Mouse (Mus musculus) kidney, embryonic 15.5 days (tissue): ENCODE data around the gene Faim. TPM values are rescaled to one million over a fixed set of nuclear protein-coding genes. Genes with fewer than 3 reads are reported as not detected.
A peak's percentile ranks its signal among the peaks of the same experiment; 100 is the strongest.

Source experiments
- ATAC-seq: fragments of 200-750 bp; cut with Nextera tagmentation; replicated peaks from 2 replicates; pipeline ENCODE4 v1.8.0; 2017; ENCODE audit warnings: moderate TSS enrichment; ENCODE audit not compliant: low FRiP score
- H3K27ac ChIP-seq: fragments of 300-500 bp; sonication (generic); 2 replicates; pipeline ENCODE4 v1.5.1; 2015; ENCODE audit warnings: mild to moderate bottlenecking, inconsistent platforms
- H3K27me3 ChIP-seq: fragments of 300-500 bp; sonication (generic); 2 replicates; pipeline ENCODE4 v1.6.1; 2015; ENCODE audit warnings: inconsistent platforms
- H3K36me3 ChIP-seq: fragments of 300-500 bp; sonication (generic); 2 replicates; pipeline ENCODE4 v1.6.1; 2015; ENCODE audit warnings: inconsistent platforms
- H3K4me1 ChIP-seq: fragments of 300-500 bp; sonication (generic); 2 replicates; pipeline ENCODE4 v1.6.1; 2015; ENCODE audit warnings: inconsistent platforms
- H3K4me2 ChIP-seq: fragments of 300-500 bp; sonication (generic); 2 replicates; pipeline ENCODE4 v1.6.1; 2015; ENCODE audit warnings: moderate library complexity, mild to moderate bottlenecking, inconsistent platforms
- H3K4me3 ChIP-seq: fragments of 300-500 bp; sonication (generic); replicated peaks from 2 replicates; pipeline ENCODE4 v1.5.1; 2015; ENCODE audit warnings: mild to moderate bottlenecking, inconsistent platforms
- H3K9ac ChIP-seq: fragments of 300-500 bp; sonication (generic); 2 replicates; pipeline ENCODE4 v1.6.1; 2015; ENCODE audit warnings: mild to moderate bottlenecking, inconsistent platforms
- H3K9me3 ChIP-seq: fragments of 300-500 bp; sonication (generic); replicated peaks from 2 replicates; pipeline ENCODE4 v1.6.1; 2016; ENCODE audit warnings: inconsistent platforms
- WGBS: fragments of 180-500 bp; shearing (Covaris S2); methylation state at CpG from one replicate; pipeline ENCODE4 v1.1.7; 2015; ENCODE audit warnings: mixed read lengths; 5-methylcytosine and 5-hydroxymethylcytosine counted together
- polyA plus RNA-seq: library from polyadenylated mRNA; unstranded; fragments of >200 nt; fragmentation: Nextera tagmentation; extraction: Ambion mirVana; gene quantifications from 2 replicates; pipeline ENCODE4 v1.2.1, GENCODE M21; 2015

Gene Faim
- polyA plus RNA-seq, 1 experiment from 2014 or later = 45.1 TPM

DNA sequence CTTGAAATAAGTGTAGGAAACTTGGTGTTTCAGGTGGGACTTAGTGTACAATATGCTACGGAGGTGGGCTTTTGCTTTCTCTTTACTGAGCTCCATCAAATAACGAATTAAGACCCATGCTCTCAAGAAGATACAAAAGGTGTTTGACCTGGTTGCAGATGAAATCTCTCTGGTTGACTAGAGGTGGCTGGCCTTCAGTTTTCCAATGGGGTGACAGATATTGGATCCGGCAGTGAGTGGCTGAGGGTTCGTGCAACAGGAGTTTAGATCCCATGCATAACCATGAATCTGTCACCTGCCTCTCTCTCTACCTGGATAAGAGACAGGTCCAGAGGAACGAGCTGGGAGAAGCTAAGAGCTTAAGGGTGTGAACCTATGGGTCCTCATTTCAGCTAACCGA is 27.5 kb upstream of the Faim start:
- no peak overlapping the region for H3K27ac ChIP-seq

DNA sequence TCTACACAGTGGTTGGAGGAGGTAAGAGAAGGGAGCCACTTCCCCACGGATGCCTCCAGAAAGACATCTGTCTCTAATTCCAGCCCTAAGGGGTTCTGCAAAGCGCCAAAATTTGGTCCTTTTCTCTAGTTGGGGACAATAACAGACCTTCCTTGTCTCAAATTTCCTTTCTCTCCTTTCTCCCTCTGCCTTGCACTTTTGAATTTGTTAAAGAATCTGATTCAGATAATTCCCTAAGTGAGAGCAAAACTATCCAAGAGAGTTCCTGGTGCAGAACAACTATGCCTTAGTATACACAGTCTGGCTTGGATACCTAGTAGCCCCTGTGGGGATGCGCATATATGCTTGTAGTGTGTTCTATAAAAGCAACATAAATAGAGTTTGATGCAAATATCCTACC is 26.3 kb upstream of the Faim start:
- Histone ChIP-seq H3K9ac (no peak overlapping the region), H3K4me1 (peaks cover 28% of the 10 kb centered on the region), H3K27me3 (peaks cover 99% of the 10 kb centered on the region), H3K9me3 (no peaks in the 10 kb centered on the region), H3K36me3 (no peaks in the 10 kb centered on the region), H3K4me2 (no peak overlapping the region), H3K4me3 (no peak overlapping the region), H3K27ac (no peak overlapping the region)
- 33% methylated on average over 3 of the region's 3 CpGs for WGBS
- ATAC-seq = no peak

More for the DNA sequence above, 27.5 kb upstream of the Faim start:
- peaks cover 33% of the 10 kb centered on the region for H3K4me1 ChIP-seq
- H3K4me2 ChIP-seq = no peak overlapping the region
- H3K27me3 ChIP-seq = peaks cover 100% of the 10 kb centered on the region
- no peak overlapping the region for H3K9ac ChIP-seq
- no peak overlapping the region for H3K4me3 ChIP-seq
- WGBS = 6% methylated on average over 6 of the region's 6 CpGs
- no peaks in the 10 kb centered on the region for H3K36me3 ChIP-seq
- no peak for ATAC-seq
- no peaks in the 10 kb centered on the region for H3K9me3 ChIP-seq

DNA sequence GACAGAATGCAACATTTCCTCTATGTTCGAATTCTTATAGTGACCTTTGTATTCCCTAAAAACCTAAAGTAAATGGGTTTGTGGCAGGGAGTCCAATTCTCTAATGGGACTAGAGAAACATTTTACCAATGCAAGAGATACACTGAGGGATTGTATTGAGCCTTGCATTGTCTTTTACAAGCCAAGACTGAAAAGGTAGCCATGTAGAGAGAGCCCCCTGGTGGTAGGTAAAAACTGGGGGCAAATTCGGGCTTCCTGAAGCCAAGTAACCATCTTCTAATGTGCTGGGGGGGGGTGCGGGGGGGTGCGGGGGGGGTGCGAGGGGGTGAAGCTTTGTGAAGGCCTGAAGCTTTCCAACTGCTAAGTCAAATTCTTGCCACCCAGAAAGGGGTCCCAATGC is 25.8 kb upstream of the Faim start:
- Histone ChIP-seq H3K36me3 (no peaks in the 10 kb centered on the region), H3K4me2 (no peak overlapping the region), H3K9me3 (no peaks in the 10 kb centered on the region), H3K27me3 (peaks cover 99% of the 10 kb centered on the region), H3K4me1 (peaks cover 23% of the 10 kb centered on the region), H3K27ac (no peak overlapping the region), H3K4me3 (no peak overlapping the region), H3K9ac (no peak overlapping the region)
- ATAC-seq = no peak
- 19% methylated on average over 5 of the region's 5 CpGs for WGBS

DNA sequence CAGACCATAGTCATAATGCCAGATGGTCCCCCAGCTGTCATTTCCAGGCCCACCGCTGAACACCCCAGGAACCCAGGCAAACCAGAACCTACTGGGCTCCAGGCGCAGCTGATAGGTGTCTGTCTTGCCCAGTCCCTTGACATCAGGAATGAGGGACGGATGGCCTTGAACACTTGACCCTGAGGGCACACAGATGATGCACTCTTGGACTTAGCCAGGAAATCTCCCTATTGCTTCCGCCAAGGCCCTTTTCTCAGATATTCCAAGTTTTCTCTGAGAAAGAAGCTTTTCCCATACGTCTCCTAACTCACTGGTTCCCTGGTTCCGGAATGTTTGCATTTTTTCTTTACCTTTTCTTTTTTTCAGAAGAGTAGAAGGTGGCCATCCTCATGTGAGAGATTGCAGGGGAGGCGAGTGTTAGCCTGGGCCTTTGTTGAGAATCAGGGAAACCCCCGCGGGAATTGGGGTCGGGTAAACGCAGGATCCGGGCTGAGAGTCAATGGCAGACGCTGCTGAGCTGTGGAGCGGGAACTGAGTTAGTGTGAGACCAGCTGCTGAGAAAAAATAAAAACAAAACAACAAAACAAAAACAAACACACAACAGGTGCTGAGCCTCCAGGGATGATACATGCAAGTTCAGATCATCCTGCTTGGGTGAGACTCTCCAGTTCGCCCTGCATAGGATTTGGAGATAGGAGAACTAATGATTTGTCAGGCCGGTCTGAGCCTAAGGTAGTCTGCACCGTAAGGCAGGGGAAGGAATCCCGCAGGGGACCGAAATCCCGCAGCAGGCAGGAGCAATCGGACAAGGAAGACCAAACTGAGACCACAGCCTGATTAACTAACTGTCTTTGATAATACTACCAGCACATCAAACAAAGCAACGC is 24.3 kb upstream of the Faim start:
- Histone ChIP-seq H3K4me2 (no peak overlapping the region), H3K9me3 (no peaks in the 10 kb centered on the region), H3K36me3 (no peaks in the 10 kb centered on the region), H3K4me1 (peaks cover 8% of the 10 kb centered on the region), H3K27ac (no peak overlapping the region), H3K27me3 (peaks cover 97% of the 10 kb centered on the region), H3K4me3 (no peak overlapping the region), H3K9ac (no peak overlapping the region)
- no peak for ATAC-seq
- WGBS = 7% methylated on average over 22 of the region's 22 CpGs

DNA sequence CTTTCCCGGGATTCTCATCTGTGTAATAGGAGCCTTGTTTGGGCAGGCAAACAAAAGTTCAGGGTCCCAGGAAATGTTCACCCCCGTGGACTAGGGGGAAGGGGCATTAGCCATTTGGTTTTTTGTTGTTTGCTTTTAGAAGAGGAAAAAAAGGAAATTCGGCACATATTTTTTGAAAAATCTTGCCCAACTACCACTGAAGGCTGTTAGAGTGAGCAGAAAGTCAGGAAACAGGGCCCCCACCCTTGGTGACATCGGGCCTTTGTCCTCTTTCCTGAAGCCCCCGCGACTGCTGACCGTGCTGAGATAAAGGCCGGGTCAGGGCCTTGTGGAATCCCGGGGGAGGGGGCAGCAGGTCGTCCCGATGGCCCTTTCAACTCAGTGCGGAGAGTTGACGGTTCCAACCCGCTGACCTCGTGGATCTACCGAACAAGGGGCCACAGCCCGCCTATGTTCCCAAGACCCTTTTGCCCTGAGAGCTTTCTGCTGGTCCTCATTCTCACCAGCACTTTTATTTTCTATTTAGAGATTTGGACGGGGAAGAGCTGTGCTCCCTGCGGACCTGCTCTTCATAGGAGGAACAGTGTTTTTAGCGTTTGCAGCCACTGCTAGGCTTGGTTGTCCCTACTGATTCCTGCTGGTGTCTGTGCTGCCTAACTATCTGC is 23.6 kb upstream of the Faim start:
- Histone ChIP-seq H3K4me2 (no peak overlapping the region), H3K27ac (no peak overlapping the region), H3K9me3 (no peaks in the 10 kb centered on the region), H3K27me3 (peaks cover 97% of the 10 kb centered on the region), H3K4me3 (no peak overlapping the region), H3K4me1 (peaks cover 4% of the 10 kb centered on the region; the same call in 1 of the 2 replicates), H3K9ac (no peak overlapping the region), H3K36me3 (no peaks in the 10 kb centered on the region)
- 1% methylated on average over 20 of the region's 20 CpGs for WGBS
- ATAC-seq = no peak

DNA sequence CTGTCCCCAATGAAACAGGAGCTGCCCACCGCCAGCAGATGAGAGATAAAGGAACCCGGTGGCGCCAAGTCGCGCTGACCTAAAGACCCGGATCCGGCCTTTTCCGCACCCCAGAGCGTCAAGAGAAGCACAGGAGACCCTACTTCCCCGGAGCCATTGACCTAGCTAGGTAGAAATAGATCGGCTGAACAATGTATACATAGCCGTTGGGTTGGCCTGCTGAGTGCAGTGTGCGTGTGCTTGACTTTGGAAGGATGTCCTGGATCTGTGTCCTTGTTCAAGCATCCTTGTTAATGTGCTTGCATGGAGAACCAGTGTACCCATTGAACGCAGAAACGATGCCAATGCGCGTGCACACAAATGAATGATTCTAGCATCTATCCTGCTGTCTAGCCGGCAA is 22.5 kb upstream of the Faim start:
- Histone ChIP-seq H3K4me3 (no peak overlapping the region), H3K4me2 (no peak overlapping the region), H3K27ac (no peak overlapping the region), H3K9ac (no peak overlapping the region), H3K4me1 (peaks cover 4% of the 10 kb centered on the region; the same call in 1 of the 2 replicates), H3K9me3 (no peaks in the 10 kb centered on the region), H3K36me3 (no peaks in the 10 kb centered on the region), H3K27me3 (peaks cover 95% of the 10 kb centered on the region)
- ATAC-seq = no peak
- 5% methylated on average over 18 of the region's 18 CpGs for WGBS

DNA sequence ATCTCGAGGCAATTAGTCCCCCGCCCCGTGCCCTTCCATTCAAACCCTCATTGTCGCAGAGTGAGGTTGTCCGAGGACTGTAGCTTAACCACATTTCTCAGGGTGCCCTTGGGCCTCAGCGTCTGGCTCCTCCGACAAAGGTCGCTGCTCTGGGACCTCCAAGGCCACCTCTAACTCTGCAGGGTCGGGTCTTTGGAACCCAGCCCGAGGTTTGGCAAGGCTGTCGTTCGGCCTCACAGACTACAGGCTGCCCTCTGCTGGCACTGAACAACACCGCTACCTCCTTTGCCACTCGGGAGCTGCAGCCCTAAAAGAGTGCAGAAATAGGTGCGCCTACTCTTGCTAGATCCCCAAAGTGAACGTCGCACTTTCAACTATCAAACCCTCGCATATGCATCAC is 21.1 kb upstream of the Faim start:
- Histone ChIP-seq H3K9me3 (no peaks in the 10 kb centered on the region), H3K4me1 (peaks cover 4% of the 10 kb centered on the region; the same call in 1 of the 2 replicates), H3K9ac (no peak overlapping the region), H3K27ac (no peak overlapping the region), H3K36me3 (no peaks in the 10 kb centered on the region), H3K4me2 (peak overlapping the region; percentile 30; the same call in 1 of the 2 replicates), H3K4me3 (no peak overlapping the region), H3K27me3 (peaks cover 95% of the 10 kb centered on the region)
- WGBS = 2% methylated on average over 18 of the region's 18 CpGs
- ATAC-seq = no peak

DNA sequence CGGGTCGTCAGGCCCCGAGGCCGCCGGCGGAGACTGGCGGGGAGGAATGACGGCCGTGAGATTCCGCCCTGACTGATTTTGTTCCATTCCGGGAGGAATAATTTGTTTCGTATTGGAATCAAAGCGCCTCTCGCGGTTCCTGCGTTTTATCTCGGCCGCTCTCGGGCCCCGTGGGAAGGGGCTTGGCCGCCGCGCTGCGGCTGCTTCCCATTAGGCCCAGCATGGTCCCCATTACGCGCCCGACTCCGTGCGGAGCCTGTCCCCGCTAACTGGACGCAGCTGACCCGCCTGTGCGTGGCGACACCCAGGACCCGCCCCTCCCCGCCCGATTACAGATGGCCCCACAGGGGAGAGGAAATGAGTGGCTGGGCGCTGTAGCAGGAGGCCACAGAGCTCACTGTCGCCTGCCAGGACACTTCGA is 13.1 kb upstream of the Faim start:
- Histone ChIP-seq H3K27me3 (peaks cover 97% of the 10 kb centered on the region), H3K4me2 (peak overlapping the region; percentile 65), H3K9ac (no peak overlapping the region), H3K4me1 (peaks cover 9% of the 10 kb centered on the region), H3K4me3 (peak overlapping the region; percentile 43), H3K9me3 (0 out of 2 replicates have a peak, but pooled peaks cover 5% of the 10 kb centered on the region), H3K36me3 (no peaks in the 10 kb centered on the region), H3K27ac (no peak overlapping the region)
- WGBS = under 1% methylated on average over 40 of the region's 40 CpGs
- 0 out of 2 replicates have a peak, but pooled peaks have one; percentile 25 for ATAC-seq

DNA sequence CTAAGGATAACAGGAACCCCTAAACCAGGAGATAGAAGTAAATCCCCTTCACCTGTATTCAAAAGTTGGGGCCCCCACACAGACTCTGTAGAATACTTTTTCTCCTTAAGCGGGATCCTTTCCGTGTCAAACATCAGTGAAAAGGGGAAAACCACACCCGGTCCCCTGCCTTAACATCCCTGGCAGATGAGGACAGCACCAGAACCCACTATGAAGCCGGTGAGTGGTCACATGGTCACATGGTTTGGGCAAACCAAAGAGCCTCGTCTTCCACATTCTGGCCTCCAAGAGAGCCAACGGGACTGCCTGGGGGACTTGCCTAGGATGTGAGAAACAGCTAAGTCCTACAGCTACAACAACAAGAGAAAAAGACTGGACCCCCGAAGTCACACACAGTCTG is 12.6 kb upstream of the Faim start:
- Histone ChIP-seq H3K9me3 (0 out of 2 replicates have a peak, but pooled peaks cover 5% of the 10 kb centered on the region), H3K36me3 (no peaks in the 10 kb centered on the region), H3K4me1 (peaks cover 9% of the 10 kb centered on the region), H3K9ac (no peak overlapping the region), H3K4me2 (peak overlapping the region; percentile 65), H3K27me3 (peaks cover 93% of the 10 kb centered on the region), H3K4me3 (peak overlapping the region; percentile 43), H3K27ac (no peak overlapping the region)
- ATAC-seq = no peak
- 4% methylated on average over 7 of the region's 7 CpGs for WGBS

DNA sequence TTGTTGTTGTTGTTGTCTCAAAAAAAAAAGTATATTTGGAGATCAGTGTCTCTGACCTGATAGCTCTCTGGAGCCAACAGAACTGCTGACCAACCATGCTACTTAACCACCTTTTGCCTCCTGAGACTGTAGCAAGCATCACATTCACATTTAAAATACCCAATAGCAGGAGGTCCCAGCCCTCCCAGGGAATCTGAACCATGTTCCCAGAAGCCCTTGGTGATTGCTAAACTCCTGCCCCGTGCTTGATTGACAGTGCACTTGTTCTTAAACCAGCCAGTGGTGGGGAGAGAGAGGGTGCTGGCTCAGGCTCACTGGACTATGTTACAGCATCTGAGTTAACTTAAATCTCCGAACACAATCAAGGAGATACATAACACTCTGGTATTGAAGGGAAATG is 11.3 kb upstream of the Faim start:
- Histone ChIP-seq H3K4me3 (no peak overlapping the region), H3K27me3 (peaks cover 89% of the 10 kb centered on the region), H3K36me3 (no peaks in the 10 kb centered on the region), H3K9me3 (0 out of 2 replicates have a peak, but pooled peaks cover 5% of the 10 kb centered on the region), H3K4me2 (no peak overlapping the region), H3K9ac (no peak overlapping the region), H3K27ac (no peak overlapping the region), H3K4me1 (peaks cover 12% of the 10 kb centered on the region)
- 38% methylated on average over 2 of the region's 2 CpGs for WGBS
- no peak for ATAC-seq

DNA sequence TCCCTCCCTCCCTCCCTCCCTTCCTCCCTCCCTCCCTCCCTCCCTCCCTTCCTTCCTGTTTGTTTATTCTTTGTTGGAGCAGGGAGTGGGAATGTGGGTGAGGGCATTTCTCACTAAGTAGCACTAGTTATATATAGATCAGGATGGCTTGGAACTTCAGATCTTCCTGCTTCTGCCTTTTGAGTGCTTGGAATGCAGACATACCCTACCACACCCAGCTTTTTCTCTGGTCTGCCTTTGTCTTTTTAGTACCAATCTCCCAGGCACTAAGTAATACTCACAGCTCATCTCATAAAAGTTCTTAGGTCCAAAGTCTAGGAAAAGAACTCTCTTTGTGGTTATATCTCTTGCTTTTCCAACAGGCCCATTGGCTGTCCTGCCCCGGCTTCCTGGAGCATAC is 10.1 kb upstream of the Faim start:
- WGBS = 95% methylated on average over 1 of the region's 1 CpGs

DNA sequence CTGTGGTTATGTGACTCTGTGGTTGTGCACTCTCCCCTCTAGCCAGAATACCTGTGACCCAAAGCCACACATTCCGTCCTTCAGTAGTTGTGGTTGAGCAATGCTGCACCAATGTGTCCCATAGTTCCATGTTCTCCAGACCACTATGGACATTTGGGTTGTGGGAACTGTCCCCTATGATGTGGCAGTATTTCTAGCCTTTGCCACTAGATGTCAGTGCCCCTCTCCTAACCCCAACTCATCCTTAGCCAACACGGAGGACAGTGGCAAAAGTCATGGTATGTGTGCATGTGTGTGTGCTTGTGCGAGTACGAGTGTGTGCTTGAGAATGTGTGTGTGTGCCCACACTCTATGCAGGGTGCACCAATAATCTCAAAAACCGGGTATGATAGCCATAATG is 9.7 kb upstream of the Faim start:
- Histone ChIP-seq H3K9ac (no peak overlapping the region), H3K4me2 (no peak overlapping the region), H3K4me1 (peaks cover 12% of the 10 kb centered on the region), H3K27me3 (peaks cover 84% of the 10 kb centered on the region), H3K27ac (no peak overlapping the region), H3K4me3 (no peak overlapping the region), H3K36me3 (no peaks in the 10 kb centered on the region), H3K9me3 (no peaks in the 10 kb centered on the region)
- ATAC-seq = no peak
- WGBS = 43% methylated on average over 5 of the region's 5 CpGs

More for the DNA sequence above, 10.1 kb upstream of the Faim start:
- Histone ChIP-seq H3K4me1 (peaks cover 12% of the 10 kb centered on the region), H3K27ac (no peak overlapping the region), H3K4me3 (no peak overlapping the region), H3K27me3 (peaks cover 84% of the 10 kb centered on the region), H3K36me3 (no peaks in the 10 kb centered on the region), H3K4me2 (no peak overlapping the region), H3K9me3 (no peaks in the 10 kb centered on the region), H3K9ac (no peak overlapping the region)
- no peak for ATAC-seq
